15 mouse cellular contexts compared by ENCODE assay signal in genomic region chr9:119537823-119538222, GRCm38 (mm10). TPM values are rescaled to one million over a fixed set of nuclear protein-coding genes. Genes with fewer than 3 reads are reported as not detected.
DNase-seq lines count a peak whose midpoint lies in the region; ATAC-seq and TF ChIP-seq lines count a peak whose summit lies in the region.
"Had no signal": no experiment of that assay in that cellular context is flagged by ENCODE, and none has a peak within 500 bp of the region (broad histone marks: within the 10 kb centered on the region; RNA-seq: fewer than 3 reads in every experiment).

No protein-coding gene starts in this region.

- H3K4me2 ChIP-seq in forebrain, embryonic 14.5 days (ENCODE audit: low read length), result no peak overlapping the region
- no peak overlapping the region for H3K4me2 ChIP-seq in forebrain, embryonic 12.5 days
- H3K4me2 ChIP-seq in lung, postnatal 0 days (replicated peaks; ENCODE audit: low read depth, low read length), result no peak overlapping the region
- H3K4me2 ChIP-seq: intestine, embryonic 15.5 days; liver, embryonic 11.5 days had no signal

- no peak for TF ChIP-seq EP300 in lung, postnatal 0 days (IDR thresholded peaks at IDR 0.05)

- no peaks in the 10 kb centered on the region for H3K36me3 ChIP-seq in forebrain, embryonic 14.5 days (ENCODE audit: control insufficient read depth, insufficient read depth, low read length)
- H3K36me3 ChIP-seq in forebrain, embryonic 12.5 days (replicated peaks), result no peaks in the 10 kb centered on the region; the same call in 1 of the 2 replicates
- H3K36me3 ChIP-seq in lung, postnatal 0 days (ENCODE audit: insufficient read depth, low read length), result no peaks in the 10 kb centered on the region
- H3K36me3 ChIP-seq: intestine, embryonic 15.5 days had no signal

- H3K27ac ChIP-seq in forebrain, embryonic 14.5 days (ENCODE audit: low read depth, low read length), result no peak overlapping the region
- H3K27ac ChIP-seq in forebrain, embryonic 12.5 days, result no peak overlapping the region
- H3K27ac ChIP-seq in lung, postnatal 0 days (ENCODE audit: low read length), result no peak overlapping the region
- H3K27ac ChIP-seq: intestine, embryonic 15.5 days had no signal

- no peak for TF ChIP-seq CTCF in lung, postnatal 0 days (IDR thresholded peaks at IDR 0.05)

- DNase-seq in forebrain, embryonic 14.5 days (ENCODE audit: low spot score), result peak; percentile 76
- no peak for DNase-seq in lung, postnatal 0 days (ENCODE audit: low spot score)
- no peak for DNase-seq in lung, postnatal 25 days (ENCODE audit: low spot score)
- DNase-seq in brain, embryonic 18.5 days (ENCODE audit: low read depth, low spot score), result peak; percentile 8
- peak; percentile 88 for DNase-seq in heart, postnatal 4 days
- DNase-seq in frontal cortex, postnatal 14 days (ENCODE audit: low spot score in 2 of 2), result no peak
- no peak for DNase-seq in thymus, adult 18-20 months
- DNase-seq: adrenal gland, postnatal 25 days; embryo, embryonic 11 days; gastrocnemius, postnatal 25 days; kidney, postnatal 36 days; thymus, postnatal 14 days had no signal

- H3K4me1 ChIP-seq in forebrain, embryonic 14.5 days (ENCODE audit: control insufficient read depth, insufficient read depth, low read length), result no peaks in the 10 kb centered on the region; the same call in 1 of the 2 replicates
- H3K4me1 ChIP-seq in forebrain, embryonic 12.5 days, result no peaks in the 10 kb centered on the region
- H3K4me1 ChIP-seq in lung, postnatal 0 days (ENCODE audit: insufficient read depth, low read depth, low read length), result no peaks in the 10 kb centered on the region
- H3K4me1 ChIP-seq: intestine, embryonic 15.5 days had no signal

- H3K27me3 ChIP-seq in forebrain, embryonic 14.5 days (replicated peaks; ENCODE audit: control insufficient read depth, insufficient read depth, low read length), result no peaks in the 10 kb centered on the region
- peaks cover 60% of the 10 kb centered on the region for H3K27me3 ChIP-seq in forebrain, embryonic 12.5 days
- H3K27me3 ChIP-seq in lung, postnatal 0 days (replicated peaks; ENCODE audit: insufficient read depth, low read length), result no peaks in the 10 kb centered on the region
- H3K27me3 ChIP-seq: intestine, embryonic 15.5 days had no signal

- 51% methylated on average over 4 of the region's 4 CpGs for WGBS in forebrain, embryonic 14.5 days
- 83% methylated on average over 4 of the region's 4 CpGs for WGBS in forebrain, embryonic 12.5 days
- 58% methylated on average over 3 of the region's 4 CpGs for WGBS in lung, postnatal 0 days

- H3K9me3 ChIP-seq in forebrain, embryonic 14.5 days (replicated peaks; ENCODE audit: control insufficient read depth, low read length), result no peaks in the 10 kb centered on the region
- no peaks in the 10 kb centered on the region for H3K9me3 ChIP-seq in forebrain, embryonic 12.5 days
- no peaks in the 10 kb centered on the region for H3K9me3 ChIP-seq in lung, postnatal 0 days (ENCODE audit: low read length)
- H3K9me3 ChIP-seq: intestine, embryonic 15.5 days had no signal

- H3K4me3 ChIP-seq in forebrain, embryonic 14.5 days (ENCODE audit: low read depth, low read length), result no peak overlapping the region
- H3K4me3 ChIP-seq in forebrain, embryonic 12.5 days (replicated peaks), result no peak overlapping the region
- no peak overlapping the region for H3K4me3 ChIP-seq in lung, postnatal 0 days (ENCODE audit: low read depth, low read length)
- H3K4me3 ChIP-seq: intestine, embryonic 15.5 days had no signal

- no peak overlapping the region for H3K9ac ChIP-seq in forebrain, embryonic 14.5 days (ENCODE audit: low read length)
- H3K9ac ChIP-seq in forebrain, embryonic 12.5 days, result no peak overlapping the region
- H3K9ac ChIP-seq in lung, postnatal 0 days (replicated peaks; ENCODE audit: low read depth), result no peak overlapping the region
- H3K9ac ChIP-seq: intestine, embryonic 15.5 days had no signal

- peak; percentile 76 for ATAC-seq in forebrain, embryonic 14.5 days
- ATAC-seq in forebrain, embryonic 12.5 days (ENCODE audit: low FRiP score), result no peak
- peak; percentile 16; the same call in 1 of the 2 replicates for ATAC-seq in lung, postnatal 0 days
- ATAC-seq: intestine, embryonic 15.5 days had no signal

RNA-seq across cellular contexts. Expression of gene Scn5a, which starts 41.0 kb away (rescaled TPM):
- 0.39 and 0.59 TPM in 2 replicates for polyA plus RNA-seq in forebrain, embryonic 14.5 days (2014; fragmentation: Nextera tagmentation; extraction: Ambion mirVana)
- polyA plus RNA-seq in forebrain, embryonic 12.5 days (2016; fragmentation: Nextera tagmentation; extraction: Ambion mirVana), result 3.2 and 3.5 TPM in 2 replicates
- polyA plus RNA-seq in lung, postnatal 0 days (2015; fragmentation: Nextera tagmentation; extraction: Ambion mirVana), result 0.23 and 0.32 TPM in 2 replicates
- total RNA-seq in heart, postnatal 4 days (2021), result 100 to 1,000 TPM; 120 to 122 TPM

Comparison
In these comparisons a context has a peak if more than half of its experiments do, and no peak if none do; other contexts are left out.
1. DNase-seq: peak in forebrain, embryonic 14.5 days (single experiment), brain, embryonic 18.5 days (single experiment) and heart, postnatal 4 days (single experiment); none in lung, postnatal 0 days (single experiment), lung, postnatal 25 days (single experiment), frontal cortex, postnatal 14 days (0 of 2) and thymus, adult 18-20 months (0 of 2).